Mouse (Mus musculus): ENCODE data around the gene Ldlrad3. TPM values are rescaled to one million over a fixed set of nuclear protein-coding genes. Genes with fewer than 3 reads are reported as not detected.

Ldlrad3 gene
- total and polyA plus RNA-seq, 3 experiments: 3.5 to 6.1 TPM; not detected in 1

GRCm38 (mm10) chr2:101998911-101999572 lies 187.1 kb downstream of the Ldlrad3 start:
- no peak overlapping the region for H3K9ac ChIP-seq (ENCODE audit: control insufficient read depth, low read depth, low read length, poor library complexity, severe bottlenecking)
- H3K27ac ChIP-seq (ENCODE audit: control insufficient read depth, low read depth, low read length): no peak overlapping the region
- H3K36me3 ChIP-seq (ENCODE audit: control insufficient read depth in 1 of 2, insufficient read depth in 2 of 2, low read length in 2 of 2): peaks cover 0 to 8% of the 10 kb centered on the region in 2 experiments; a peak in 2 of 4 replicates
- no peaks in the 10 kb centered on the region for H3K9me3 ChIP-seq (replicated peaks; ENCODE audit: insufficient read depth, low read length)
- no peak for DNase-seq (ENCODE audit: low read depth, low spot score)
- H3K79me2 ChIP-seq (ENCODE audit: control insufficient read depth, insufficient read depth, low read length, poor library complexity): no peaks in the 10 kb centered on the region
- TF ChIP-seq ZNF384 (IDR thresholded peaks at IDR 0.05; ENCODE audit: low read depth, low read length) (no peak), NELFE (IDR thresholded peaks at IDR 0.05; ENCODE audit: low read depth, low read length) (no peak)
- H3K27me3 ChIP-seq (ENCODE audit: control insufficient read depth in 1 of 2, insufficient read depth in 2 of 2, low read length in 2 of 2): no peaks in the 10 kb centered on the region
- H3K4me1 ChIP-seq (ENCODE audit: control insufficient read depth in 1 of 2, insufficient read depth in 2 of 2, low read length in 2 of 2): peaks cover 0 to 14% of the 10 kb centered on the region in 2 experiments; a peak in 3 of 4 replicates
- no peak overlapping the region for H3K4me3 ChIP-seq (ENCODE audit: control insufficient read depth in 1 of 2, insufficient read depth in 1 of 2, low read depth in 2 of 2, low read length in 2 of 2)

GRCm38 (mm10) chr2:101997013-101997412 lies 189.2 kb downstream of the Ldlrad3 start:
- Histone ChIP-seq H3K4me1 (ENCODE audit: control insufficient read depth in 1 of 2, insufficient read depth in 2 of 2, low read length in 2 of 2) (no peaks in the 10 kb centered on the region), H3K27ac (ENCODE audit: control insufficient read depth, low read depth, low read length) (no peak overlapping the region), H3K9ac (ENCODE audit: control insufficient read depth, low read depth, low read length, poor library complexity, severe bottlenecking) (no peak overlapping the region), H3K36me3 (ENCODE audit: control insufficient read depth in 1 of 2, insufficient read depth in 2 of 2, low read length in 2 of 2) (no peaks in the 10 kb centered on the region), H3K27me3 (ENCODE audit: control insufficient read depth in 1 of 2, insufficient read depth in 2 of 2, low read length in 2 of 2) (no peaks in the 10 kb centered on the region), H3K9me3 (replicated peaks; ENCODE audit: insufficient read depth, low read length) (no peaks in the 10 kb centered on the region), H3K4me3 (ENCODE audit: control insufficient read depth in 1 of 2, insufficient read depth in 1 of 2, low read depth in 2 of 2, low read length in 2 of 2) (no peak overlapping the region), H3K79me2 (ENCODE audit: control insufficient read depth, insufficient read depth, low read length, poor library complexity) (no peaks in the 10 kb centered on the region)
- TF ChIP-seq POLR2A (IDR thresholded peaks at IDR 0.05; ENCODE audit: control insufficient read depth in 1 of 2, insufficient read depth in 1 of 2, low read depth in 1 of 2, low read length in 2 of 2, poor library complexity in 1 of 2) (no peak), POLR2AphosphoS2 (IDR thresholded peaks at IDR 0.05; ENCODE audit: low read length) (no peak), CHD1 (IDR thresholded peaks at IDR 0.05; ENCODE audit: low read depth, low read length) (no peak), GATA1 (IDR thresholded peaks at IDR 0.05; ENCODE audit: low read depth, low read length) (no peak), CHD2 (IDR thresholded peaks at IDR 0.05; ENCODE audit: low read length) (no peak), ELF1 (IDR thresholded peaks at IDR 0.05; ENCODE audit: low read depth, low read length) (no peak), TAL1 (IDR thresholded peaks at IDR 0.05; ENCODE audit: low read length) (no peak), JUND (IDR thresholded peaks at IDR 0.05; ENCODE audit: low read depth, low read length) (no peak), MYC (IDR thresholded peaks at IDR 0.05; ENCODE audit: low read depth, low read length) (no peak), KAT2A (conservative IDR thresholded peaks at IDR 0.05; ENCODE audit: low read depth, low read length) (no peak), ZKSCAN1 (IDR thresholded peaks at IDR 0.05; ENCODE audit: low read depth, low read length) (no peak)
- no peak for DNase-seq (ENCODE audit: low read depth, low spot score)

GRCm38 (mm10) chr2:101992574-101993310 lies 193.4 kb downstream of the Ldlrad3 start:
- Histone ChIP-seq H3K79me2 (ENCODE audit: control insufficient read depth, insufficient read depth, low read length, poor library complexity) (no peaks in the 10 kb centered on the region), H3K27me3 (ENCODE audit: control insufficient read depth in 1 of 2, insufficient read depth in 2 of 2, low read length in 2 of 2) (no peaks in the 10 kb centered on the region), H3K9me3 (replicated peaks; ENCODE audit: insufficient read depth, low read length) (no peaks in the 10 kb centered on the region), H3K4me1 (ENCODE audit: control insufficient read depth in 1 of 2, insufficient read depth in 2 of 2, low read length in 2 of 2) (no peaks in the 10 kb centered on the region), H3K27ac (ENCODE audit: control insufficient read depth, low read depth, low read length) (no peak overlapping the region), H3K4me3 (ENCODE audit: control insufficient read depth in 1 of 2, insufficient read depth in 1 of 2, low read depth in 2 of 2, low read length in 2 of 2) (no peak overlapping the region), H3K9ac (ENCODE audit: control insufficient read depth, low read depth, low read length, poor library complexity, severe bottlenecking) (no peak overlapping the region), H3K36me3 (ENCODE audit: control insufficient read depth in 1 of 2, insufficient read depth in 2 of 2, low read length in 2 of 2) (no peaks in the 10 kb centered on the region)
- no peak for DNase-seq (ENCODE audit: low read depth, low spot score)
- TF ChIP-seq MAFK (IDR thresholded peaks at IDR 0.05; ENCODE audit: borderline replicate concordance, low read depth, low read length): no peak
- TF ChIP-seq JUND (IDR thresholded peaks at IDR 0.05; ENCODE audit: low read depth, low read length): no peak
- no peak for TF ChIP-seq GABPA (IDR thresholded peaks at IDR 0.05; ENCODE audit: low read depth, low read length)
- no peak for TF ChIP-seq POLR2A (IDR thresholded peaks at IDR 0.05; ENCODE audit: control insufficient read depth in 1 of 2, insufficient read depth in 1 of 2, low read depth in 1 of 2, low read length in 2 of 2, poor library complexity in 1 of 2)
- TF ChIP-seq POLR2AphosphoS2 (IDR thresholded peaks at IDR 0.05; ENCODE audit: low read length): no peak
- no peak for TF ChIP-seq CTCF (IDR thresholded peaks at IDR 0.05 in 2 of 3, conservative IDR thresholded peaks at IDR 0.05 in 1 of 3; ENCODE audit: control insufficient read depth in 1 of 3, insufficient read depth in 1 of 3, low read depth in 2 of 3, low read length in 3 of 3, poor library complexity in 1 of 3, severe bottlenecking in 1 of 3)
- no peak for TF ChIP-seq RAD21 (IDR thresholded peaks at IDR 0.05; ENCODE audit: low read depth, low read length)
